Mouse (Mus musculus) olfactory bulb, adult 2 months (tissue): ENCODE results near the gene Pdcd11.

Source experiments
- CTCF ChIP-seq: fragments of 200-500 bp; IDR thresholded peaks from 2 replicates; pipeline ENCODE4 v1.5.1; 2012; ENCODE audit warnings: low read depth, mild to moderate bottlenecking, low read length, moderate library complexity; ENCODE audit not compliant: insufficient read depth
- POLR2A ChIP-seq: fragments of 200-500 bp; IDR thresholded peaks from 2 replicates; pipeline ENCODE4 v1.6.1; 2012; ENCODE audit warnings: mild to moderate bottlenecking, low read depth, low read length, moderate library complexity; ENCODE audit not compliant: insufficient read depth

DNA sequence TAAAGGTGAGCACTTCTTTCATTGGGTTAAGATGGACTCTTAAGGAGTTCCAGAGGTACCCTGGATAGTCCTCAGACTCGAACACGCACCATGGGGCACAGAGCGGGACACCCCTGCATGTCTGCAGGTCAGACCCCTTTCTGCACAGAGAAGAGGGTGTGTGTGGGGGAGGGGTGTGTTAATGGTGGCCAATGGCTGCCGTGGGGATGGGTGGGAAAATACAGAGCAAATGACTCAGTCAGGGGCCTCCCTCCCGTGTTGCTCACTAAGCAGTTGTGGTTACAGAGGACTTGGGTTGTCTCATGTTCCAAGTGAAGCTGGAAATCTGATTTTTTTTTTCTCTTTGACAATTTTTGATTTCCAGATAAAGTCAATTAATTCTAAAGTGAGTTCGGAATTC, 51.9 kb downstream of the Pdcd11 start:
- no peak for TF ChIP-seq CTCF
- no peak for TF ChIP-seq POLR2A
